Mouse (Mus musculus) cerebellum, adult 11 months (tissue): ENCODE data around the gene C87436.

Experiments
- DNase-seq: peaks from one replicate; pipeline ENCODE4 v3.0.0; 2022

C87436 gene

GRCm38 (mm10) chr6:86431531-86431930, 6.6 kb upstream of the C87436 start:
- DNase-seq, result no peak

- no peak for DNase-seq
These were observed 4.5 kb upstream of the C87436 start for GRCm38 (mm10) chr6:86433696-86434095.

DNA sequence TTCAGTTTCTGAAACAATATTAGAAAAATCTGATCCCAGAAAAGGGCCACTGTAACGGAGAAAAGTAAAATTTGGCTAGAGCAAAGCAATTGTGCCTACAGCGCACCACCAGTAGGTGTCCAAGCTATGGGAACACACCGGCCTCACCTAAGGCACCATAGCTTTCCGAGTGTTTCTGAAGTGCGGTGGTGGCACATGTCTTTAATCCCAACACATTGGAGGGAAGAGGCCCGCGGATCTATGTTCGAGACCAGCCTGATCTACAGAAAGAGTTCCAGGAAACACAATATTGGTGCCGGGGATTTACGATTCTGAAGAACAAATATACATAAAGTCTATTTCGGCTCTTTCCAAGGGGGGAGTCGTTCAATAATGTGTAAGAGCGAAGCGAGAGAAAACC, 463 bp upstream of the C87436 start:
- DNase-seq, result peak; percentile 39

DNA sequence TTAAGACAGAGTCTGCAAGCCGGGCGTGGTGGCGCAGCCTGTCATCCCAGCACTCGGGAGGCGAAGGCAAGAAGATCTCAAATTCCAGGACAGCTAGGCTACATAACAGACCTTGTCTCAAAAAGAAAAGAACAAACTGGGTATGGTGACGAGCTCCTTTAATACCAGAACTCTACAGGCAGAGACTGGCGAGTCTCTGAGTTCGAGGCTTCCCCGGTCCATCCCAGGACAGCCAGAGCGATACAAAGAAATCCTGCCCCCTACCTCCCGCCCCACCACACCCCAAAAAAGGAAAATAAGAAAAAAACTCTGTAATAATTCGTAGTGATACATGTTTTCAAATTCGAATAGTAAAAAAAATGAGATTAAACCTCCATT, 934 bp downstream of the C87436 start:
- DNase-seq, result no peak

DNA sequence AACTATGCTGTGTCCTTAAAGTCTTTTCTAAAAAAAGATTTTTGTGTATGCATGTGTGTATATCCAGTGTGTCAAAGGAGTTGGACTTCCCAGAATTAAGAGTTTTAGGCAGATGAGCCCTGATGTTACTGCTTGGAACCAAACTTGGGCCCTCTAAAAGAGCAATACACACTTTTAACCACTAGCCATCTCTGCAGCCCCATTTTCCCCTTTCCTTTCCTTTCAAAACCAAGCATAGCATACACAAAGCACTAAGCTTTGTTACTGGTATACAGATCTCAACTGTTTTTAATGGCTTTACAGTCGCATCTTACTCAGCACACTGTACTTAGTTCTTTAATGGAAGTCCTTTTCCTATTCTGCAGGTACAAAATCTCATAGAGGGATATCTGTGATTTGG, 1.4 kb downstream of the C87436 start:
- DNase-seq, result no peak

- DNase-seq, result no peak
These were observed 3.4 kb downstream of the C87436 start for GRCm38 (mm10) chr6:86441571-86441970.

- no peak for DNase-seq
These were observed 7.4 kb downstream of the C87436 start for GRCm38 (mm10) chr6:86445551-86445950.

- no peak for DNase-seq
These were observed 8.9 kb downstream of the C87436 start for GRCm38 (mm10) chr6:86446927-86447568.

DNA sequence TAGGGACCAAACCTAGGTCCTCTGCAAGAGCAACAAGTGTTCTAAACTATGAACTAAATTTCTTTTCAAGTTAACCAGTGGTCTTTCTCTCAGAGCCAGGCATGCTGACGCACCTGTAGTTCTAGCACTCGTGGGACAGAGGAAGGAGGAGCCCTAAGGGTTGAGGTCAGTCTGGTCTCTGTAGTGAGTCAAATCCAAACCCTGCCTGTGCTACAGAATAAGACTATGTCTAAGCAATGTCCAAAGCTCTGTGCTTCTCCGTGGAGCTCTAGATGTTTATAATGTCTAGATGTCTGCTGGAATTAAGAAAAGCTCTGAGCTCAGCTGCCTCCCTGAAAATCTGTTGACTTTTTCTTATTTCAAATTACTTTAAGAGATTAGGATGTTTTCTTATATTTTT, 18.6 kb downstream of the C87436 start:
- no peak for DNase-seq

- no peak for DNase-seq
These were observed 24.9 kb downstream of the C87436 start for GRCm38 (mm10) chr6:86463079-86463478.

DNA sequence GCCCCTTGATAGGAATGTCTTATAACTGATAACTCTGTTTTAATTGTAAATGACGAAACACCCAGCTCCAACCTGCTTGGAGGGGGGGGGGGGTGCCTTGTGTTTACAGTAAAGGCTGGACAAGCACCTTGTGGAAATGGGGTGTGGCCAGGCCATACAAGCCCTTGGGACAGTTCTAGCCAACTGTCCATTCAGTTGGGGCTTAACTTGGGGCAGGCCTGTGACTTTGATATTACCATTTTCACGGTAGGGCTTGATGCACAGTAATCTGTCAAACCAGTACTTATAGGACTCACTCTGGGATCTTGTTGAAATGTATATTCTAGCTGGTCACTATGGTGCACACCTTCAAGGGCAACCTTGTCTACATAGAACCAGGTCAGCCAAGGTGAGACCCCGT, 33.1 kb downstream of the C87436 start:
- no peak for DNase-seq

GRCm38 (mm10) chr6:86471760-86472099, 33.6 kb downstream of the C87436 start:
- DNase-seq, result no peak

- peak; percentile 100 for DNase-seq
These were observed 34.2 kb downstream of the C87436 start for GRCm38 (mm10) chr6:86472100-86472955.

DNA sequence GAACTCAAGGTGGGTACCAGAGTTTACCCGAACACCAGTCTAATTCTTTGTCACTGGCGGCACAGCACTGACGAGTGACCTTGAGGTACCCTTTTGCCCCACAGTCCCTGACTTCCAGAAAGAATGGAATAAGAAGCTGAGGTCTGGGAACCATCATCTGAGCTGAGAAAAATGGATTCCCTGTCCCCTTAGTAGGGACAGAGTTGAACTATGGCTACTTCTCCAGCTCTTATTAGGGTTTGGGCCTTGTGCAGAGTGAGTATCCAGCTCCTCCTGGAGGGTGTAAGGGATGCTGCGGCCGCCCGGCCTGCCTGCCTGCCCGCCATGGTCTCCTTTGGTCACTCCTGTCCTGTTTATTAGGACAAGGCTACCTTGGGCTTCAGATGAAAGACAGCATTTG, 34.9 kb downstream of the C87436 start:
- peak; percentile 31 for DNase-seq

DNA sequence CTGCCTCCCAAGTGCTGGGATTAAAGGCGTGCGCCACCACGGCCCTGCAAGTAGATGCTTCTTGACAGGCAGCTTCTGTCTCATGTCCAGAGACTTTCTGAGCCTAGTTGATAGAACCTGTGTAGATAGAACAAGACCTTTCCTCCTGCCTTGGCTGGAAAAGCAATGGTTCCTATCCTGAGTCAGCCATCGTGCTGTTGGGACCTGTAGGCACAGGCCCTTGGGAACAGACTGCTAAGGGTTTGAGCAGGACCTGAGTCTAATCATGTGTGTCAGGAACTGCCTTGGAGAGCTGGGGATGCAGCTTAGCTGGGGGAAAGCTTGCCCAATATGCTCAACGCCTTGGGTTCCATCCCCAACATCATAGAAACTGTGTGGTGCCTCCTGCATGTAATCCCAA, 35.9 kb downstream of the C87436 start:
- no peak for DNase-seq

DNA sequence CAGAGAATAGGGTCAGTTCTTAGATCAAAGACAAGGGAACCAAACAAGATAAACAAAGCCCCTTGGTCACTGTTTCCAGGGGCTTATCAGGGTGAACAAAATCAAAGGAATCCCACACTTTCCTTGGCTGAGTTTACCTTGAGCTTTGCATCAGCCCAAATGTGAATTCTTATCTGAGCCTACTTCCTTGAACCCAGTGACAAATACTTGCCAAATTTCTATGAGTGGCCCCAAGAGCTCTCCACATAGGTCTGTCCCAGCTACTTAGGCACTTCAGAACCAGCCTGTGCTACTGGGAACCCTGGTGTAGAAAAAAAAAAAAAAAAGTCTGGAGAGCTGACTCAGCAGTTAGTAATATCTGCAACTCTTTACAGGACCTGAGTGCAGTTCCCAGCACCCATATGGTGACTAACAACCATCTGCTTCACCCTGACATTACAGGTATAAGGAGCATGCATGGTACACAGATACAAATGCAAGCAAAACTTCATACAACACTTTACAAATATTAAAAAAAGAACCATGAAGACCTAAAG, 36.5 kb downstream of the C87436 start:
- DNase-seq, result no peak

- DNase-seq, result no peak
These were observed 37.4 kb downstream of the C87436 start for GRCm38 (mm10) chr6:86475462-86476167.

GRCm38 (mm10) chr6:86476931-86477330, 38.8 kb downstream of the C87436 start:
- DNase-seq, result no peak

GRCm38 (mm10) chr6:86479311-86479710, 41.1 kb downstream of the C87436 start:
- DNase-seq, result peak; percentile 23

DNA sequence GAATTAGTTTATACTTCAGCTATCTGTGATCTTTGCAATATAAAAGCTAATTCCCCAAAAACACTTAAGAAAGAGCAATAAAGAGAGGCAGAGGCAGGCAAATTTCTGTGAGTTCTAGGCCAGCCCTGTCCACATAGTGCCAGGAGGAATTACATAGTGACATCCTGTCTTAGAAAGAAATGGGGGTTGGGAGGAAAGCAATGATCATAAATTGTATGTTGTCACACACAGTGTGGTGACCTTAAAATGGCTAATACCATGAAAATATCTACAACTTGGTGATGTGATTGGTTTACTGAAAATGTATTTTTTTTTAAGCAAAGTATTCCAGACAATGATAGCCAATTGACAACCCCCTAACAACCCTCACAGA, 41.6 kb downstream of the C87436 start:
- no peak for DNase-seq

DNA sequence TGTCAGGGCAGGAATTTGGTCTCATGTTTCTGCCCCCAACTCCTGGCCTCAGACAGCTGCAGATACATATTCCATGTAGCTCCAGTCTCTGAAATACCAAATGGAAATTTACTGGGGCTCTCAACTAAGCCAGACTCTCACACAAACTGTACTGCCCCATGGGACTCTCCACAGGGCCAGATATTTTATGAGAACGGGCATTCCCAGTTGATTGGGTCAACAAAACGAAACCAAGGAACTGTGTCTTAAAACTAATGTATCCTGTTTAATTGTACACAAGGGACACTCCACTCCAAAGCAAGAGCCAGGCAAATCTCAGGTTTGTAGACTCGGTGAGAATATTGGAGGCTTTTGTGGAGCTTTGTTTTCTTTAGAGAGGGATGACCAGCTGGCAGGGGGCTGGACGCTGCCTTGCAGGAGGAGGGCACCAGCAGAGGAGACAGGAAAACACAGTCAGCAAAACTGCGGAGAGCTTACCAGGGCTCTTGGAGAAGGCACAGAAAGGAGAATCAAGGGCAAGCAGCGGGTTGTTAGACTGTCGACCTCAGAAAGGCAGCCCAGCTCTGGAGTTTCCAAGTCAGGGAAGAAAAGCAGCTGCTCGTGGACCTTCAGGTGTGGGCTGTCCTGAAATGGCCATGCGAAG, 42.1 kb downstream of the C87436 start:
- peak; percentile 35 for DNase-seq

DNA sequence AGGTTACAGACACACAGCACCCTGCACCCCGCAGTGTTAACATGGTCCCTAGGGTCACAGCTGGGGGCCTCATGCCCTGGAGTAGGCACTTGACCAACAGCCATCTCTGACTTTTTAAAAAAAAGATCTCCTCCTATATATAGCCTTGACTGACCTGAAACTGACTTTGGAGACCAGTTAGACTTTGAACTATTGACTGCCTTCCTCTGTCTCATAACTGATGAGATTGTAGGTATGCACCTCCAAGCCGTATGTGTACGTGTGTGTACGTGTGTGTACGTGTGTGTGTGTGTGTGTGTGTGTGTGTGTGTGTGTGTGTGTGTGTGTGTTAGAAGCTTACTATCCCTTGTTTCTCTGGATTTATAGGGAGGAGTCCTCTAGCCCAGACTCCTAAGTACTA, 43.7 kb downstream of the C87436 start:
- no peak for DNase-seq

DNA sequence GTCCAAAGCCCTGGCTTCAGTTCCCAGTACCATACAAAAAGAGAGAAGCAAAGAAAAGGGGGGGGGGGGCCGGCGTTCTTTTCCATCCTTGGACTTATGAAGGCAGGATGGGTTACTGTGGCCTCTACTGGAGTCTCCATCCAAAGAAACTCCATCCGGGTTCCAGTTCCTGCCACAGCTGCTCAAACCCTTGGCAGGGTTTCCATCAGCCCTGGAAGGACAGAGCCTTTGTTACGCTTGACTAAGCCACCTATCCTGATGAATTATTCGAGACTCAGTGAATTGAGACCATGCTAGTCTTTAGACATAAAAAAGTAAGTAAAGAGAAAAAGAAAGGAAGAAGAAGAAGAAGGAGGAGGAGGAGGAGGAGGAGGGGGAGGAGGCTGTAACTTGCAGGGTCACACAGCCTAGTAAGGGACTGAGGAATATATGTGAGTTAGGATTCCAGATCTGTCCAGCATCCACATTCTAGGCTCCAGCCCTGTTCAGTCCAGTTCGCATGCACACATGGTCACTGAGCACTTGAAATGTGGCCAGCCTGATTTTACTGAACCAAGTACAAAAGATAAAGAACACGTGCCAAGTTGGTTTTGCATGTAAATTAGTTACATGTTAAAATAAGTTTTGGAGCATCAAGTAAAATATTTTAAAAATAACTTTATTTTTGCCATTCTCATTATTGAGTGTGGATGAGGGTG, 47.9 kb downstream of the C87436 start:
- DNase-seq, result no peak
